8 mouse cellular contexts compared by ENCODE assay signal in genomic region chr5:129999097-129999496, GRCm38 (mm10). TPM values are rescaled to one million over a fixed set of nuclear protein-coding genes. Genes with fewer than 3 reads are reported as not detected.
DNase-seq lines count a peak whose midpoint lies in the region.

No protein-coding gene starts in this region.

- DNase-seq in gastrocnemius, postnatal 10 days: peak; percentile 48
- DNase-seq in gastrocnemius, adult 8-10 months (ENCODE audit: low spot score in 2 of 2): no peak
- DNase-seq in A20 (ENCODE audit: low read depth, low spot score): peak; percentile 68
- DNase-seq in adipocyte (ENCODE audit: low spot score): peak; percentile 81
- DNase-seq in embryo, embryonic 9.5 days (ENCODE audit: extremely low spot score): peak; percentile 55
- DNase-seq in kidney, postnatal 25 days: peak; percentile 71 to 77
- DNase-seq in lung, postnatal 36 days: peak; percentile 72
- peak; percentile 31 to 49 for DNase-seq in spleen, postnatal 14 days (ENCODE audit: low spot score in 2 of 2)

RNA-seq across cellular contexts. Expression of gene Gusb, which starts 3.8 kb away (rescaled TPM):
- total RNA-seq in gastrocnemius, postnatal 10 days (2021): 10 to 100 TPM; 16.5 to 23.5 TPM
- 1 to 10 TPM; 7.2 to 9.1 (median 8.4) TPM for total RNA-seq in gastrocnemius, adult 8-10 months (2022)

RNA-seq across cellular contexts. Expression of gene Asl, which starts 29.9 kb away (rescaled TPM):
- total RNA-seq in gastrocnemius, postnatal 10 days (2021): 10 to 100 TPM; 10.2 to 10.3 TPM
- 10 to 100 TPM in 3 of 4 experiments, 1 to 10 TPM in 1; 8.4 to 16.5 (median 11.7) TPM for total RNA-seq in gastrocnemius, adult 8-10 months (2022)

RNA-seq across cellular contexts. Expression of gene Crcp, which starts 30.0 kb away (rescaled TPM):
- 10 to 100 TPM; 14.5 to 16.5 TPM for total RNA-seq in gastrocnemius, postnatal 10 days (2021)
- total RNA-seq in gastrocnemius, adult 8-10 months (2022): 10 to 100 TPM; 18.0 to 22.5 (median 20.7) TPM

RNA-seq across cellular contexts. Expression of gene Vkorc1l1, which starts 57.3 kb away (rescaled TPM):
- total RNA-seq in gastrocnemius, postnatal 10 days (2021): 10 to 100 TPM; 17.6 to 18.5 TPM
- total RNA-seq in gastrocnemius, adult 8-10 months (2022): 10 to 100 TPM; 22.4 to 29.6 (median 24.0) TPM

Comparison
In these comparisons a context has a peak if more than half of its experiments do, and no peak if none do; other contexts are left out.
1. DNase-seq: peak in gastrocnemius, postnatal 10 days (single experiment), A20 (single experiment), adipocyte (single experiment), embryo, embryonic 9.5 days (single experiment), kidney, postnatal 25 days (2 of 2), lung, postnatal 36 days (single experiment) and spleen, postnatal 14 days (2 of 2); none in gastrocnemius, adult 8-10 months (0 of 2).